In genomic region chr3:53139642-53140041, GRCm38 (mm10) we compare ENCODE assay signal across 32 mouse cellular contexts.
"Had no signal": no experiment of that assay in that cellular context is flagged by ENCODE, and none has a peak within 500 bp of the region (broad histone marks: within the 10 kb centered on the region; RNA-seq: fewer than 3 reads in every experiment).

No protein-coding gene starts in this region.

- H3K9me3 ChIP-seq: limb, embryonic 10.5 days; limb, embryonic 12.5 days; limb, embryonic 15.5 days; liver, embryonic 12.5 days; liver, embryonic 13.5 days; liver, embryonic 15.5 days; lung, embryonic 15.5 days; midbrain, embryonic 12.5 days; midbrain, embryonic 15.5 days had no signal

- H3K4me2 ChIP-seq: limb, embryonic 12.5 days; limb, embryonic 13.5 days; limb, embryonic 15.5 days; liver, embryonic 11.5 days; liver, embryonic 12.5 days; liver, embryonic 13.5 days; liver, embryonic 15.5 days; lung, embryonic 14.5 days; lung, embryonic 15.5 days; midbrain, embryonic 11.5 days; midbrain, embryonic 12.5 days; midbrain, embryonic 13.5 days; midbrain, embryonic 15.5 days had no signal

- H3K27ac ChIP-seq: left cerebral cortex, adult 2 months; limb, embryonic 10.5 days; limb, embryonic 12.5 days; limb, embryonic 13.5 days; limb, embryonic 15.5 days; liver, embryonic 12.5 days; liver, embryonic 13.5 days; liver, embryonic 14.5 days; liver, embryonic 15.5 days; lung, embryonic 15.5 days; macrophage; midbrain, embryonic 10.5 days; midbrain, embryonic 12.5 days; midbrain, embryonic 13.5 days; midbrain, embryonic 15.5 days had no signal

- H3K4me3 ChIP-seq: left cerebral cortex, adult 2 months; limb, embryonic 10.5 days; limb, embryonic 12.5 days; limb, embryonic 13.5 days; limb, embryonic 15.5 days; liver, embryonic 12.5 days; liver, embryonic 13.5 days; liver, embryonic 15.5 days; lung, embryonic 15.5 days; megakaryocyte, embryonic 14.5 days; midbrain, embryonic 10.5 days; midbrain, embryonic 12.5 days; midbrain, embryonic 13.5 days; midbrain, embryonic 15.5 days; myocyte had no signal

- H3K9ac ChIP-seq: limb, embryonic 12.5 days; limb, embryonic 13.5 days; limb, embryonic 15.5 days; liver, embryonic 12.5 days; liver, embryonic 13.5 days; liver, embryonic 14.5 days; liver, embryonic 15.5 days; liver, postnatal 0 days; lung, embryonic 14.5 days; lung, embryonic 15.5 days; midbrain, embryonic 12.5 days; midbrain, embryonic 13.5 days; midbrain, embryonic 15.5 days had no signal

- H3K27me3 ChIP-seq: limb, embryonic 12.5 days; limb, embryonic 13.5 days; limb, embryonic 15.5 days; liver, embryonic 12.5 days; liver, embryonic 13.5 days; liver, embryonic 15.5 days; lung, embryonic 15.5 days; megakaryocyte, embryonic 14.5 days; midbrain, embryonic 12.5 days; midbrain, embryonic 13.5 days; midbrain, embryonic 15.5 days had no signal

- DNase-seq: left cerebral cortex, postnatal 4 days; liver; liver, embryonic 13.5 days; liver, postnatal 0 days; lung, adult 18-20 months; lung, adult 2 months; lung, embryonic 14.5 days; lung, postnatal 10 days; lung, postnatal 14 days; lung, postnatal 36 days; lung, postnatal 4 days; midbrain, embryonic 14.5 days had no signal

- ATAC-seq: liver, embryonic 12.5 days; liver, postnatal 0 days; lung, postnatal 0 days; midbrain, embryonic 13.5 days; midbrain, embryonic 15.5 days; midbrain, embryonic 16.5 days had no signal

- H3K4me1 ChIP-seq: limb, embryonic 13.5 days; limb, embryonic 15.5 days; liver, embryonic 12.5 days; liver, embryonic 13.5 days; liver, embryonic 15.5 days; lung, embryonic 15.5 days; megakaryocyte, embryonic 14.5 days; midbrain, embryonic 12.5 days; midbrain, embryonic 15.5 days had no signal

- H3K36me3 ChIP-seq: limb, embryonic 10.5 days; limb, embryonic 12.5 days; limb, embryonic 13.5 days; limb, embryonic 15.5 days; liver, embryonic 12.5 days; liver, embryonic 13.5 days; liver, embryonic 15.5 days; lung, embryonic 15.5 days; midbrain, embryonic 10.5 days; midbrain, embryonic 12.5 days; midbrain, embryonic 13.5 days; midbrain, embryonic 15.5 days had no signal
